Mouse (Mus musculus): ENCODE results near the gene Mybbp1a.

The Mybbp1a gene

GRCm38 (mm10) chr11:72446311-72447105 lies 5.4 kb downstream of the Mybbp1a start:
- DNase-seq (ENCODE audit: low read depth) = peak; percentile 76

- DNase-seq (ENCODE audit: low read depth) = no peak
Observed at GRCm38 (mm10) chr11:72447475-72447874, 6.3 kb downstream of the Mybbp1a start.

GRCm38 (mm10) chr11:72452140-72452665 lies 11.0 kb downstream of the Mybbp1a start:
- no peak for DNase-seq (ENCODE audit: low read depth)

GRCm38 (mm10) chr11:72453105-72453953 lies 12.2 kb downstream of the Mybbp1a start:
- no peak for DNase-seq (ENCODE audit: low read depth)

- no peak for DNase-seq (ENCODE audit: low read depth)
Observed at GRCm38 (mm10) chr11:72455694-72456093, 14.5 kb downstream of the Mybbp1a start.

GRCm38 (mm10) chr11:72457995-72458496 lies 16.9 kb downstream of the Mybbp1a start:
- DNase-seq (ENCODE audit: low read depth) = no peak

- DNase-seq (ENCODE audit: low read depth) = no peak
Observed at GRCm38 (mm10) chr11:72458502-72458901, 17.3 kb downstream of the Mybbp1a start.

GRCm38 (mm10) chr11:72461500-72461981 lies 20.4 kb downstream of the Mybbp1a start:
- no peak for DNase-seq (ENCODE audit: low read depth)

GRCm38 (mm10) chr11:72464821-72465220 lies 23.7 kb downstream of the Mybbp1a start:
- no peak for DNase-seq (ENCODE audit: low read depth)

- no peak for DNase-seq (ENCODE audit: low read depth)
Observed at GRCm38 (mm10) chr11:72465978-72466693, 25.0 kb downstream of the Mybbp1a start.

GRCm38 (mm10) chr11:72466694-72467507 lies 25.7 kb downstream of the Mybbp1a start:
- no peak for DNase-seq (ENCODE audit: low read depth)

GRCm38 (mm10) chr11:72468525-72468924 lies 27.4 kb downstream of the Mybbp1a start:
- no peak for DNase-seq (ENCODE audit: low read depth)

- DNase-seq (ENCODE audit: low read depth) = no peak
Observed at GRCm38 (mm10) chr11:72469217-72469616, 28.1 kb downstream of the Mybbp1a start.

GRCm38 (mm10) chr11:72470004-72470403 lies 28.8 kb downstream of the Mybbp1a start:
- DNase-seq (ENCODE audit: low read depth) = no peak

GRCm38 (mm10) chr11:72471381-72471780 lies 30.2 kb downstream of the Mybbp1a start:
- no peak for DNase-seq (ENCODE audit: low read depth)

- DNase-seq (ENCODE audit: low read depth) = no peak
Observed at GRCm38 (mm10) chr11:72473540-72473939, 32.4 kb downstream of the Mybbp1a start.

GRCm38 (mm10) chr11:72474926-72475325 lies 33.8 kb downstream of the Mybbp1a start:
- DNase-seq (ENCODE audit: low read depth) = no peak

GRCm38 (mm10) chr11:72475408-72475807 lies 34.3 kb downstream of the Mybbp1a start:
- DNase-seq (ENCODE audit: low read depth) = no peak

- DNase-seq (ENCODE audit: low read depth) = no peak
Observed at GRCm38 (mm10) chr11:72476074-72476625, 35.0 kb downstream of the Mybbp1a start.

GRCm38 (mm10) chr11:72477182-72477581 lies 36.0 kb downstream of the Mybbp1a start:
- DNase-seq (ENCODE audit: low read depth) = no peak

- no peak for DNase-seq (ENCODE audit: low read depth)
Observed at GRCm38 (mm10) chr11:72477653-72478052, 36.5 kb downstream of the Mybbp1a start.
